Mouse (Mus musculus): ENCODE data around the gene Fgf11. TPM values are rescaled to one million over a fixed set of nuclear protein-coding genes. Genes with fewer than 3 reads are reported as not detected.

The Fgf11 gene
- polyA plus RNA-seq, 1 experiment from 2014 or later = 2.6 TPM

GRCm38 (mm10) chr11:69777504-69778257 is 24.0 kb downstream of the Fgf11 start:
- 0 out of 2 replicates have a peak overlapping the region, but pooled peaks have one; percentile 11 for H3K4me2 ChIP-seq (replicated peaks; ENCODE audit: low read depth, low read length)
- H3K9me3 ChIP-seq (ENCODE audit: low read length) = no peaks in the 10 kb centered on the region
- ATAC-seq (ENCODE audit: low FRiP score, low TSS enrichment) = 0 out of 2 replicates have a peak, but pooled peaks have one; percentile 28
- H3K9ac ChIP-seq (replicated peaks; ENCODE audit: low read length) = no peak overlapping the region
- H3K4me1 ChIP-seq (ENCODE audit: insufficient read depth, low read length) = peaks cover 19% of the 10 kb centered on the region; the same call in 1 of the 2 replicates
- H3K36me3 ChIP-seq (ENCODE audit: insufficient read depth, low read length) = no peaks in the 10 kb centered on the region
- no peak overlapping the region for H3K4me3 ChIP-seq (ENCODE audit: low read length)
- no peak overlapping the region for H3K27ac ChIP-seq (ENCODE audit: low read length)
- WGBS = 50% methylated on average over 26 of the region's 26 CpGs
- H3K27me3 ChIP-seq (ENCODE audit: insufficient read depth, low read length) = 0 out of 2 replicates have a peak, but pooled peaks cover 3% of the 10 kb centered on the region

- no peak overlapping the region for H3K27ac ChIP-seq (ENCODE audit: low read length)
- no peak overlapping the region for H3K4me2 ChIP-seq (replicated peaks; ENCODE audit: low read depth, low read length)
- H3K9ac ChIP-seq (replicated peaks; ENCODE audit: low read length) = no peak overlapping the region
- H3K9me3 ChIP-seq (ENCODE audit: low read length) = no peaks in the 10 kb centered on the region
- 0 out of 2 replicates have a peak, but pooled peaks cover 3% of the 10 kb centered on the region for H3K27me3 ChIP-seq (ENCODE audit: insufficient read depth, low read length)
- 90% methylated on average over 20 of the region's 20 CpGs for WGBS
- H3K4me1 ChIP-seq (ENCODE audit: insufficient read depth, low read length) = peaks cover 19% of the 10 kb centered on the region; the same call in 1 of the 2 replicates
- no peaks in the 10 kb centered on the region for H3K36me3 ChIP-seq (ENCODE audit: insufficient read depth, low read length)
- H3K4me3 ChIP-seq (ENCODE audit: low read length) = no peak overlapping the region
- ATAC-seq (ENCODE audit: low FRiP score, low TSS enrichment) = no peak
These were observed 25.2 kb downstream of the Fgf11 start for GRCm38 (mm10) chr11:69776488-69776887.

GRCm38 (mm10) chr11:69775716-69776115 is 25.9 kb downstream of the Fgf11 start:
- H3K27me3 ChIP-seq (ENCODE audit: insufficient read depth, low read length) = 0 out of 2 replicates have a peak, but pooled peaks cover 3% of the 10 kb centered on the region
- H3K4me1 ChIP-seq (ENCODE audit: insufficient read depth, low read length) = peaks cover 19% of the 10 kb centered on the region; the same call in 1 of the 2 replicates
- ATAC-seq (ENCODE audit: low FRiP score, low TSS enrichment) = no peak
- H3K9me3 ChIP-seq (ENCODE audit: low read length) = no peaks in the 10 kb centered on the region
- H3K4me2 ChIP-seq (replicated peaks; ENCODE audit: low read depth, low read length) = no peak overlapping the region
- H3K27ac ChIP-seq (ENCODE audit: low read length) = no peak overlapping the region
- no peak overlapping the region for H3K4me3 ChIP-seq (ENCODE audit: low read length)
- H3K9ac ChIP-seq (replicated peaks; ENCODE audit: low read length) = no peak overlapping the region
- 55% methylated on average over 10 of the region's 10 CpGs for WGBS
- no peaks in the 10 kb centered on the region for H3K36me3 ChIP-seq (ENCODE audit: insufficient read depth, low read length)

GRCm38 (mm10) chr11:69774961-69775360 is 26.7 kb downstream of the Fgf11 start:
- H3K4me3 ChIP-seq (ENCODE audit: low read length) = no peak overlapping the region
- 63% methylated on average over 5 of the region's 5 CpGs for WGBS
- H3K4me1 ChIP-seq (ENCODE audit: insufficient read depth, low read length) = peaks cover 19% of the 10 kb centered on the region; the same call in 1 of the 2 replicates
- no peak overlapping the region for H3K9ac ChIP-seq (replicated peaks; ENCODE audit: low read length)
- H3K4me2 ChIP-seq (replicated peaks; ENCODE audit: low read depth, low read length) = no peak overlapping the region
- no peaks in the 10 kb centered on the region for H3K36me3 ChIP-seq (ENCODE audit: insufficient read depth, low read length)
- ATAC-seq (ENCODE audit: low FRiP score, low TSS enrichment) = no peak
- 0 out of 2 replicates have a peak, but pooled peaks cover 3% of the 10 kb centered on the region for H3K27me3 ChIP-seq (ENCODE audit: insufficient read depth, low read length)
- H3K9me3 ChIP-seq (ENCODE audit: low read length) = no peaks in the 10 kb centered on the region
- no peak overlapping the region for H3K27ac ChIP-seq (ENCODE audit: low read length)

GRCm38 (mm10) chr11:69767625-69767909 is 34.1 kb downstream of the Fgf11 start:
- Histone ChIP-seq H3K27ac (ENCODE audit: low read length) (peak overlapping the region; percentile 56; the same call in 1 of the 2 replicates), H3K36me3 (ENCODE audit: insufficient read depth, low read length) (no peaks in the 10 kb centered on the region), H3K4me3 (ENCODE audit: low read length) (peak overlapping the region; percentile 90; the same call in 1 of the 2 replicates), H3K9me3 (ENCODE audit: low read length) (no peaks in the 10 kb centered on the region), H3K4me1 (ENCODE audit: insufficient read depth, low read length) (peaks cover 23% of the 10 kb centered on the region), H3K27me3 (ENCODE audit: insufficient read depth, low read length) (no peaks in the 10 kb centered on the region), H3K4me2 (replicated peaks; ENCODE audit: low read depth, low read length) (peak overlapping the region; percentile 69; the same call in 1 of the 2 replicates), H3K9ac (replicated peaks; ENCODE audit: low read length) (0 out of 2 replicates have a peak overlapping the region, but pooled peaks have one; percentile 2)
- WGBS = 46% methylated on average over 4 of the region's 4 CpGs
- no peak for ATAC-seq (ENCODE audit: low FRiP score, low TSS enrichment)

GRCm38 (mm10) chr11:69766872-69767624 is 34.6 kb downstream of the Fgf11 start:
- no peaks in the 10 kb centered on the region for H3K9me3 ChIP-seq (ENCODE audit: low read length)
- no peak for ATAC-seq (ENCODE audit: low FRiP score, low TSS enrichment)
- peaks cover 23% of the 10 kb centered on the region for H3K4me1 ChIP-seq (ENCODE audit: insufficient read depth, low read length)
- peak overlapping the region; percentile 96 for H3K9ac ChIP-seq (replicated peaks; ENCODE audit: low read length)
- peak overlapping the region; percentile 90 for H3K4me3 ChIP-seq (ENCODE audit: low read length)
- H3K27me3 ChIP-seq (ENCODE audit: insufficient read depth, low read length) = no peaks in the 10 kb centered on the region
- H3K36me3 ChIP-seq (ENCODE audit: insufficient read depth, low read length) = no peaks in the 10 kb centered on the region
- H3K4me2 ChIP-seq (replicated peaks; ENCODE audit: low read depth, low read length) = peak overlapping the region; percentile 69
- peak overlapping the region; percentile 56; the same call in 1 of the 2 replicates for H3K27ac ChIP-seq (ENCODE audit: low read length)
- WGBS = 57% methylated on average over 13 of the region's 13 CpGs

- no peaks in the 10 kb centered on the region for H3K36me3 ChIP-seq (ENCODE audit: insufficient read depth, low read length)
- H3K9ac ChIP-seq (replicated peaks; ENCODE audit: low read length) = peak overlapping the region; percentile 96
These were observed 35.5 kb downstream of the Fgf11 start for GRCm38 (mm10) chr11:69766126-69766609.

GRCm38 (mm10) chr11:69765221-69766125 is 36.2 kb downstream of the Fgf11 start, which contains the start of gene Zbtb4:
Zbtb4 (plus strand) TSS chr11:69765912.
- peaks cover 24% of the 10 kb centered on the region for H3K4me1 ChIP-seq (ENCODE audit: insufficient read depth, low read length)
- H3K27ac ChIP-seq (ENCODE audit: low read length) = peak within 1 kb of the TSS; percentile 90
- H3K9me3 ChIP-seq (ENCODE audit: low read length) = no peaks in the 10 kb centered on the region
- ATAC-seq (ENCODE audit: low FRiP score, low TSS enrichment) = peak; percentile 63
- H3K4me3 ChIP-seq (ENCODE audit: low read length) = peak within 1 kb of the TSS; percentile 90
- H3K4me2 ChIP-seq (replicated peaks; ENCODE audit: low read depth, low read length) = peak within 1 kb of the TSS; percentile 69
- H3K9ac ChIP-seq (replicated peaks; ENCODE audit: low read length) = peak within 1 kb of the TSS; percentile 96
- WGBS = 21% methylated on average over 32 of the region's 55 CpGs
- no peaks in the 10 kb centered on the region for H3K27me3 ChIP-seq (ENCODE audit: insufficient read depth, low read length)
- no peaks in the 10 kb centered on the region for H3K36me3 ChIP-seq (ENCODE audit: insufficient read depth, low read length)

More at GRCm38 (mm10) chr11:69766126-69766609, 35.5 kb downstream of the Fgf11 start:
- 0% methylated on average over 31 of the region's 37 CpGs for WGBS
- H3K9me3 ChIP-seq (ENCODE audit: low read length) = no peaks in the 10 kb centered on the region
- ATAC-seq (ENCODE audit: low FRiP score, low TSS enrichment) = peak; percentile 85
- H3K27ac ChIP-seq (ENCODE audit: low read length) = peak overlapping the region; percentile 90
- peak overlapping the region; percentile 90 for H3K4me3 ChIP-seq (ENCODE audit: low read length)
- H3K4me1 ChIP-seq (ENCODE audit: insufficient read depth, low read length) = peaks cover 23% of the 10 kb centered on the region
- H3K27me3 ChIP-seq (ENCODE audit: insufficient read depth, low read length) = no peaks in the 10 kb centered on the region
- H3K4me2 ChIP-seq (replicated peaks; ENCODE audit: low read depth, low read length) = peak overlapping the region; percentile 69

GRCm38 (mm10) chr11:69763551-69763950 is 38.1 kb downstream of the Fgf11 start:
- Histone ChIP-seq H3K27me3 (ENCODE audit: insufficient read depth, low read length) (no peaks in the 10 kb centered on the region), H3K9ac (replicated peaks; ENCODE audit: low read length) (no peak overlapping the region), H3K36me3 (ENCODE audit: insufficient read depth, low read length) (no peaks in the 10 kb centered on the region), H3K4me3 (ENCODE audit: low read length) (no peak overlapping the region), H3K27ac (ENCODE audit: low read length) (no peak overlapping the region), H3K4me2 (replicated peaks; ENCODE audit: low read depth, low read length) (no peak overlapping the region), H3K4me1 (ENCODE audit: insufficient read depth, low read length) (peaks cover 36% of the 10 kb centered on the region), H3K9me3 (ENCODE audit: low read length) (no peaks in the 10 kb centered on the region)
- WGBS = 74% methylated on average over 7 of the region's 7 CpGs
- ATAC-seq (ENCODE audit: low FRiP score, low TSS enrichment) = no peak

Data from kidney, embryonic 16.5 days (tissue).